Mouse (Mus musculus) cortical plate, adult 2 months (tissue): ENCODE results near the gene Mvd. TPM values are rescaled to one million over a fixed set of nuclear protein-coding genes. Genes with fewer than 3 reads are reported as not detected.
A peak's percentile ranks its signal among the peaks of the same experiment; 100 is the strongest.

ENCODE experiments used
- H3K27ac ChIP-seq: fragments of 200-500 bp; 2 replicates; pipeline ENCODE4 v1.5.1; 2012; ENCODE audit warnings: low read length, control low read depth, inconsistent platforms; ENCODE audit not compliant: insufficient read depth
- H3K4me1 ChIP-seq: fragments of 200-500 bp; 2 replicates; pipeline ENCODE4 v1.6.1; 2011; ENCODE audit warnings: low read length; ENCODE audit not compliant: control insufficient read depth, insufficient read depth
- H3K4me3 ChIP-seq: fragments of 200-500 bp; 2 replicates; pipeline ENCODE4 v1.5.1; 2011; ENCODE audit warnings: mild to moderate bottlenecking, low read length, control low read depth; ENCODE audit not compliant: insufficient read depth
- CTCF ChIP-seq: fragments of 200-500 bp; IDR thresholded peaks from 2 replicates; pipeline ENCODE4 v1.5.1; 2011; ENCODE audit warnings: mild to moderate bottlenecking, control low read depth, low read length; ENCODE audit not compliant: insufficient read depth; ENCODE audit errors: extremely low read depth
- POLR2A ChIP-seq: fragments of 200-500 bp; IDR thresholded peaks from 2 replicates; pipeline ENCODE4 v1.6.1; 2011; ENCODE audit warnings: mild to moderate bottlenecking, low read length, control low read depth; ENCODE audit not compliant: insufficient read depth; ENCODE audit errors: extremely low read depth
- polyA plus RNA-seq: library from polyadenylated mRNA; depleted of rRNA; stranded (reverse); fragments of >200 nt; gene quantifications from 2 replicates; pipeline ENCODE4 v1.2.3, GENCODE M21; 2012

Mvd gene
- polyA plus RNA-seq, 1 experiment = 42.7 TPM

DNA sequence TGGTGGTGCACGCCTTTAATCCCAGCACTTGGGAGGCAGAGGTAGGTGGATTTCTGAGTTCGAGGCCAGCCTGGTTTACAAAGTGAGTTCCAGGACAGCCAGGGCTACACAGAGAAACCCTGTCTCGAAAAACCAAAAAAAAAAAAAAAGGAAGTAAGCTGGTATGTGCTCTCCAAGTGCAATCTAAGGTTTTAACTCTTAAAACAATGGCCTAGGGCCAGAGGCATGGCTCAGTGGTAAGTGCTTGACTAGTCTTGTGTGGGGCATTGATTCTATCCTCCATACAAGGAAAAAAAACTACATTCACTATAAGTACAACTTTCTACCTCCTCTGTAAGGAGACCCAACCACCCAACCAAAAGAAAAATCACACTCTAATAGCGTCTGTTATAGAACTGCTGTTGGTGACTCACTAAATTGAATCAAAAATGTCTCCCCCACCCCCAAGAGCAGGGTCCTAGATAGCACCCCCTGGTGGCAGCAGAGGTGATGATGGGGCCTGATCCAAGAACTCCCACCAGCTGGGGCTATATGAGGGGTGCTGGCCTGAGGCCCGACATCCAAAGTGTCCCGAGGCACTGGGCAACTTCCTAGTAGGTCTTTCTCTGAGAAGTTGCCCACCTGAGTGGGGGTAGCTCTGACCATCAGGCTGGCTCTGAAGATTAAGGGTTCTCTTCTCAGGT is 16.1 kb upstream of the Mvd start:
- Histone ChIP-seq H3K4me1 (peaks cover 9% of the 10 kb centered on the region), H3K27ac (no peak overlapping the region), H3K4me3 (no peak overlapping the region)
- TF ChIP-seq POLR2A = no peak
- 0 out of 2 replicates have a peak, but pooled peaks have one; percentile 11 for TF ChIP-seq CTCF

- TF ChIP-seq POLR2A (no peak), CTCF (no peak)
- H3K4me1 ChIP-seq = peaks cover 9% of the 10 kb centered on the region
- no peak overlapping the region for H3K4me3 ChIP-seq
- no peak overlapping the region for H3K27ac ChIP-seq
Measured at GRCm38 (mm10) chr8:122457171-122457570, 13.9 kb upstream of the Mvd start.

DNA sequence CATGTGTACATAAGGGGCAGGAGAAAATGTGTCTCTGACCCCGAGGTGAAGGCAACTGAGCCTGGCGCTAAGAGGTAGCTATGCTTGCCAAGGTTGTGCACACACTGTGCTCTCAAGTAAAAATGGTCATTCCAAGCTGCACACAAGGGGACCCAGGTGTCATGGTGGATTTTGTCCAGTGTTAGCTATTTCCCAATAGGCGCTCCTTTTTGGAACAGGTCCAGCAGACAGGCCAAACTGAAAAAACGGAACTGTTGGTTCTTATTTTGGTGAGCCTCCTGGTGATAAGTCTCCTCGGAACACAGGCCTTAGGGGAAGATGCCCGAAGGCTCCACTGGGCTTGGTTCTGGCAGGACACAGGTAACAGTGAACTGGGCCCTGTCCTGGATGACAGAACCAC is 11.2 kb upstream of the Mvd start:
- peaks cover 2% of the 10 kb centered on the region for H3K4me1 ChIP-seq
- no peak overlapping the region for H3K4me3 ChIP-seq
- H3K27ac ChIP-seq = no peak overlapping the region
- TF ChIP-seq CTCF (no peak), POLR2A (no peak)

DNA sequence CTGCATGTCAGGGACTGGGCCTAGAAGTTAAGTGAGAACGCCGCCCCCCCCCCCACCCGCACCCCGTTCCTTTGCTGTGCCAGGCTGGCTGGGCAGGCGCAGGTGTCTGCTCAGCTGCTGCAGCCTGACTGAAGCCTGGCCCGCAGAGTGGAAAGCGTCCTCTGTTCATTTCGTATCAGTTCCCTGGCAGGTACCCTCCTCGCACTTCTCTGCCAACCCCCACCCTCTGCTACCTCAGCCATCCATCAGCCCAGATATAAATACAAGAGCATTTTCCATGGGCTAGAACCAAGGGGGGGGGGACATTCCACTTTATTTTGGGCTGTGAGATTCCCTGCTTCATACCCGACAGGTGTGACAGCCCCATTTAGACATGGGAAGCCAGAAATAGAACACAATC is 8.9 kb upstream of the Mvd start:
- Histone ChIP-seq H3K4me1 (peaks cover 2% of the 10 kb centered on the region), H3K4me3 (no peak overlapping the region), H3K27ac (no peak overlapping the region)
- TF ChIP-seq CTCF (no peak), POLR2A (no peak)

DNA sequence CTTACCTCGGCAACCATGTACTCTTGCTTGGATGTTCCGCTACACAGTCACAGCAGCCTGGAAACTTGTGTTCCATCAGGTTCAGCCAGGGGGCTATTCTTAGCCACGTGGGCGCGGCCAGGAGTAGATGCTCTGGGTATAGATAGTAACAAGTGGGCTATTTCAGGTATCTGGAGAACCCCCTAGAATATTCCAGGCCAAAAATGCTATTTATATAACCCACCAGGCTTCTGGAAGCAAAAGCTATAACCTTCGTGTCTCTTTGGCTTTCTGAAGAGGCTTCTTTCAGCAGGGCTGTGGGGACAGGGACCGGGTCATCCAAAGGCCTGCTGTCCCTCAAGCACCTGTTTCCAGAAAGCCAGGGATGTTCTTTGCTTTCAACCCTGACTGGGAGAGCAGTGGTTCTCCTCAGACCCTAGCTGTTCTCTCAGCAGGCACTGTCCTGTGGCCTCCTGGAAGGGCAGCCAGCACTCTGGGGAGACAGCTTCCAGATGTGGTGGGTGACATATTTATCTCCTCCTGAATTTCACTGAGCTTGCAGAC is 8.0 kb upstream of the Mvd start:
- TF ChIP-seq CTCF = no peak
- TF ChIP-seq POLR2A = no peak
- H3K4me3 ChIP-seq = no peak overlapping the region
- H3K27ac ChIP-seq = no peak overlapping the region
- H3K4me1 ChIP-seq = peaks cover 2% of the 10 kb centered on the region

DNA sequence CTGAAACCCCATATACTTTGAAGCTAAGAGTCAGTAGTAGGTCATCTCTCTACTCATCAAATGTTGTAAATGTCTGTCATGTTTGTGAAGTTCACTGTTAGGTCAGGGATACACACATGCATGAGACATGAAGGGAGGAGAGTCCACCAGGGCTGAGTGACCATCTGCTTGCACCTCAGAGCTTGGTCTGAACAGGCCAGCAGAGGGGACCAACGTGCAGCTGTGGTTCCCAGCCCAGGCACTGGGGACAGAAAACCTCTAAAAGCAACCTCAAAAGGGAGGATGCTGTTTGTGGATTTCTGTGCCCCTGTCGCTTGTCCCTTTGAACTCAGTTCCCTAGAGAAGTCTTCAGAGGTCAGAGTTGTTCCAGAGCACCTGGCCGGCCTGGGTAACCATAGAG is 2.0 kb upstream of the Mvd start:
- no peak for TF ChIP-seq POLR2A
- no peak for TF ChIP-seq CTCF
- H3K4me1 ChIP-seq = no peaks in the 10 kb centered on the region
- H3K4me3 ChIP-seq = no peak overlapping the region
- H3K27ac ChIP-seq = no peak overlapping the region

DNA sequence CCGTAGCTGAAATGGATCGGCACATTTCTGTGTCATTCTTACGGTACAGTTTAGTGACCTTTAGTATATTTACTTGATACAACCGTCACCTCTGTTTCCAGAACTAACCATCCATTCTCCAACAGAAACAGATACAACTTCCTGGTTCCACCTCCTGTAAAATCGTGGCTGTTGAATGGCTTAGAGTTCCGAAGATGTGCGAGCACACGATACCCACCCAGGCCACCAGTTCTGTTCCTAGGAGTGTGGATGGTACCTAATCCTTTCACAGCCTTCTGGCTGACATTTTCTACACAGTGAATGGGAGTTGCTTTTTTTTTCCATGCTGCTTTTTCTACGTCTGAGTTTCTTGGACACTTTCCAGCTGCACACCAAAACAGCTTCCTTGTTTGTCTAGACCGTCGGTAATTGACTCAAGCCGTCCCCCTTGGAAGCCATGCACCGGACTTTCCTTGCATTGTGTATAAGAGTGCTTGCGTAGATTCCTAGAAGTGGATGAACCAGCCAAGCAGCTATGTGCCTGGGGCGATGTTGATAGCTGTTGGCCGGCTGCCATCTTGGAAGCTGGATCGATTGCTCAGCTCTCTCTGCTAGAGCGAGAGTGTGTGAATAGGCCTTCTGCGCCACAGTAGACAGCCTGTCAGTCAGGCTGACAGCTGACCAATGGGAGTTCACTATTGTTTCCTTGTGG is 981 bp upstream of the Mvd start:
- TF ChIP-seq CTCF (no peak), POLR2A (peak; percentile 56)
- Histone ChIP-seq H3K4me3 (peak overlapping the region; percentile 71), H3K4me1 (no peaks in the 10 kb centered on the region), H3K27ac (peak overlapping the region; percentile 79)

DNA sequence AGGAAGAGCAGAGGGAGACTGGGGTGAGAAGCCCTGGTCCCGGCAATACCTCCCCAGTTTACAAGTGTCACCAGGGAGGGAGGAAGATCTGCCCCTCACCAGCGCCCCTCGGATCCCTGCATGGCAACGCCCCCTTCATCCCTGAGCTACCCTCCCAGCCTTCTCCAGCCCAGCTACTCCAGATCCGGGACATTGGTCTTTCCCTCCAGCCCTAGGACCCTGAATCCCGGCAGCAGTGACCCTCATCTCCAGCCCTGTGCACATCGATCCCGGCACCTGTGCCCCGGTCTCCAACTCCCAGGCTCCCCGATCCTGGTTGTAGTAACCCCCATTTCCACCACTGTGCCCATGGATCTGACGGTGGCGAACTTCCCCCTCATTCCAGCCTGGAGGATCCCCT is 441 bp downstream of the Mvd start:
- H3K4me3 ChIP-seq = peak overlapping the region; percentile 71

DNA sequence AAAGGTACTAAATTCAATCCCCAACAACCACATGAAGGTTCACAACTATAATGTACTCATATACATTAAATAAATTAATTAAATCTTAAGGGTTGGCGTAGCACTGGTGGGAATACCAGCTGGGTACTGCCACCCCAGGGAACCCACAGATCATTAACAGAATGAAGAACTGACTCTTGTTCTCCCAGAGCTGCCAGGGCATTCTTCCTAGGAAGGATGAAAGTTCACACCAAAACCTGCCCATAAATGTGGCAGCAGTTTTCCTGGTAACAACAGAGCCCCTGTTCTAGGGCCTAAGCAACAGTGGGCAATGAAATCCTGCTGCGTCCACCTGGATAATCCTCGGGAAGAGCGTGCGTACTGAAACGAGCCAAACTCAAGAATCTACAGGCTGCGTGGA is 866 bp downstream of the Mvd start:
- Histone ChIP-seq H3K4me3 (peak overlapping the region; percentile 71), H3K27ac (no peak overlapping the region), H3K4me1 (no peaks in the 10 kb centered on the region)
- TF ChIP-seq POLR2A = no peak
- no peak for TF ChIP-seq CTCF

More for the DNA sequence above, 441 bp downstream of the Mvd start:
- Histone ChIP-seq H3K27ac (no peak overlapping the region), H3K4me1 (no peaks in the 10 kb centered on the region)
- TF ChIP-seq POLR2A = no peak
- no peak for TF ChIP-seq CTCF

GRCm38 (mm10) chr8:122441326-122441725 is 1.9 kb downstream of the Mvd start:
- TF ChIP-seq POLR2A = no peak
- no peak for TF ChIP-seq CTCF
- H3K4me3 ChIP-seq = no peak overlapping the region

More at GRCm38 (mm10) chr8:122441326-122441725, 1.9 kb downstream of the Mvd start:
- H3K27ac ChIP-seq = no peak overlapping the region
- no peaks in the 10 kb centered on the region for H3K4me1 ChIP-seq
